Comparison of ENCODE assay signal across 8 mouse cellular contexts in genomic region chr8:92356613-92357375, GRCm38 (mm10). TPM values are rescaled to one million over a fixed set of nuclear protein-coding genes. Genes with fewer than 3 reads are reported as not detected.
DNase-seq lines count a peak whose midpoint lies in the region; ATAC-seq and TF ChIP-seq lines count a peak whose summit lies in the region.

No protein-coding gene starts in this region.

- peak overlapping the region; percentile 65 for H3K4me3 ChIP-seq in heart, embryonic 12.5 days
- peak overlapping the region; percentile 86 for H3K4me3 ChIP-seq in G1E (ENCODE audit: low read depth, low read length)
- peak overlapping the region; percentile 77 for H3K4me3 ChIP-seq in heart, embryonic 16.5 days (ENCODE audit: low read length)
- peak overlapping the region; percentile 75 for H3K4me3 ChIP-seq in lung, embryonic 16.5 days (ENCODE audit: low read length)

- no peaks in the 10 kb centered on the region for H3K9me3 ChIP-seq in heart, embryonic 12.5 days (replicated peaks)
- peaks cover 46% of the 10 kb centered on the region for H3K9me3 ChIP-seq in G1E (replicated peaks)
- H3K9me3 ChIP-seq in heart, embryonic 16.5 days (replicated peaks; ENCODE audit: control insufficient read depth, low read length), result 0 out of 2 replicates have a peak, but pooled peaks cover under 1% of the 10 kb centered on the region
- H3K9me3 ChIP-seq in lung, embryonic 16.5 days (ENCODE audit: control insufficient read depth, low read length), result no peaks in the 10 kb centered on the region

- H3K27ac ChIP-seq in heart, embryonic 12.5 days (ENCODE audit: poor library complexity, severe bottlenecking), result peak overlapping the region; percentile 93
- H3K27ac ChIP-seq in heart, embryonic 16.5 days (ENCODE audit: low read length), result peak overlapping the region; percentile 89
- peak overlapping the region; percentile 78 for H3K27ac ChIP-seq in lung, embryonic 16.5 days (ENCODE audit: low read length)

- no peak for DNase-seq in heart, adult 11 months
- DNase-seq in G1E (ENCODE audit: low spot score), result peak; percentile 22
- no peak for DNase-seq in adipocyte (ENCODE audit: low spot score)
- no peak for DNase-seq in frontal cortex, postnatal 25 days (ENCODE audit: low spot score in 2 of 2)
- no peak for DNase-seq in adrenal gland, postnatal 25 days

- no peak for TF ChIP-seq CTCF in G1E (IDR thresholded peaks at IDR 0.05; ENCODE audit: low read depth, low read length)

- WGBS in heart, embryonic 12.5 days, result 1% methylated on average over 40 of the region's 40 CpGs
- under 1% methylated on average over 40 of the region's 40 CpGs for WGBS in heart, embryonic 16.5 days
- WGBS in lung, embryonic 16.5 days, result under 1% methylated on average over 40 of the region's 40 CpGs

- peak overlapping the region; percentile 89 for H3K9ac ChIP-seq in heart, embryonic 12.5 days
- peak overlapping the region; percentile 77 for H3K9ac ChIP-seq in heart, embryonic 16.5 days (ENCODE audit: low read length)
- peak overlapping the region; percentile 78 for H3K9ac ChIP-seq in lung, embryonic 16.5 days (ENCODE audit: low read length)

- H3K36me3 ChIP-seq in heart, embryonic 12.5 days, result no peaks in the 10 kb centered on the region
- H3K36me3 ChIP-seq in G1E (replicated peaks), result no peaks in the 10 kb centered on the region
- H3K36me3 ChIP-seq in heart, embryonic 16.5 days (ENCODE audit: control insufficient read depth, insufficient read depth), result no peaks in the 10 kb centered on the region
- no peaks in the 10 kb centered on the region for H3K36me3 ChIP-seq in lung, embryonic 16.5 days (ENCODE audit: control insufficient read depth, insufficient read depth, low read length)

- peaks cover 13% of the 10 kb centered on the region for H3K27me3 ChIP-seq in heart, embryonic 12.5 days (replicated peaks)
- H3K27me3 ChIP-seq in G1E (ENCODE audit: insufficient read depth, low read length), result no peaks in the 10 kb centered on the region
- peaks cover 24% of the 10 kb centered on the region for H3K27me3 ChIP-seq in heart, embryonic 16.5 days (ENCODE audit: control insufficient read depth, insufficient read depth, low read length)
- peaks cover 53% of the 10 kb centered on the region for H3K27me3 ChIP-seq in lung, embryonic 16.5 days (ENCODE audit: control insufficient read depth, insufficient read depth, low read depth, low read length)

- ATAC-seq in heart, embryonic 12.5 days (ENCODE audit: insufficient number of reproducible peaks, low FRiP score), result no peak
- ATAC-seq in G1E (ENCODE audit: extremely low read depth, insufficient number of reproducible peaks, low FRiP score, poor library complexity, severe bottlenecking), result no peak
- ATAC-seq in heart, embryonic 16.5 days (replicated peaks; ENCODE audit: extremely low read depth, insufficient read depth, low FRiP score), result no peak
- ATAC-seq in lung, embryonic 16.5 days (ENCODE audit: low read depth), result peak; percentile 4

- peaks cover 25% of the 10 kb centered on the region for H3K4me1 ChIP-seq in heart, embryonic 12.5 days (replicated peaks)
- H3K4me1 ChIP-seq in G1E (ENCODE audit: insufficient read depth, low read depth, low read length), result peaks cover 25% of the 10 kb centered on the region
- peaks cover 15% of the 10 kb centered on the region for H3K4me1 ChIP-seq in heart, embryonic 16.5 days (ENCODE audit: control insufficient read depth, insufficient read depth, low read length)
- peaks cover 13% of the 10 kb centered on the region for H3K4me1 ChIP-seq in lung, embryonic 16.5 days (replicated peaks; ENCODE audit: control insufficient read depth, insufficient read depth, low read length)

- H3K4me2 ChIP-seq in heart, embryonic 12.5 days, result peak overlapping the region; percentile 85
- peak overlapping the region; percentile 87 for H3K4me2 ChIP-seq in heart, embryonic 16.5 days (ENCODE audit: low read depth, low read length)
- H3K4me2 ChIP-seq in lung, embryonic 16.5 days (ENCODE audit: low read depth, low read length), result peak overlapping the region; percentile 75

RNA-seq across cellular contexts. Expression of gene Irx5, which starts 0.6 kb away (rescaled TPM):
- polyA plus RNA-seq in heart, embryonic 12.5 days (2016; fragmentation: Nextera tagmentation; extraction: Ambion mirVana), result 14.3 and 16.4 TPM in 2 replicates
- total RNA-seq in G1E (2014; fragmentation: Nextera tagmentation), result not detected in 2 replicates
- total RNA-seq in G1E (2017), result 0.12 and 0.16 TPM in 2 replicates
- 0.55 and 0.70 TPM in 2 replicates for polyA plus RNA-seq in G1E (2012)
- polyA plus RNA-seq in heart, embryonic 16.5 days (2015; fragmentation: Nextera tagmentation; extraction: Ambion mirVana), result 6.3 and 6.4 TPM in 2 replicates
- 10.4 and 11.9 TPM in 2 replicates for polyA plus RNA-seq in lung, embryonic 16.5 days (2015; fragmentation: Nextera tagmentation; extraction: Ambion mirVana)
- 2.9 and 3.3 TPM in 2 replicates for total RNA-seq in adrenal gland, postnatal 25 days (2021)
